Mouse (Mus musculus) stomach, postnatal 0 days (tissue): ENCODE measurements around the gene Spcs2. TPM values are rescaled to one million over a fixed set of nuclear protein-coding genes. Genes with fewer than 3 reads are reported as not detected.
"Not testable (repeated sequence)": the region's sequence is repeated elsewhere in the genome, so short reads cannot be mapped to it uniquely, and the experiment has no call there.

ENCODE experiments used
- ATAC-seq: fragments of 200-750 bp; cut with Nextera tagmentation; 2 replicates; pipeline ENCODE4 v1.8.0; 2017; ENCODE audit not compliant: low FRiP score, low TSS enrichment
- DNase-seq: peaks from one replicate; pipeline ENCODE4 v3.0.0-alpha.2; 2016; ENCODE audit warnings: low spot score
- H3K27ac ChIP-seq: fragments of 300-500 bp; sonication (generic); replicated peaks from 2 replicates; pipeline ENCODE4 v1.5.1; 2014; ENCODE audit warnings: mild to moderate bottlenecking, control low read depth
- H3K27me3 ChIP-seq: fragments of 300-500 bp; sonication (generic); 2 replicates; pipeline ENCODE4 v1.6.1; 2014; ENCODE audit warnings: low read length; ENCODE audit not compliant: control insufficient read depth, insufficient read depth
- H3K36me3 ChIP-seq: fragments of 300-500 bp; sonication (generic); 2 replicates; pipeline ENCODE4 v1.6.1; 2014; ENCODE audit warnings: low read length, mixed read lengths; ENCODE audit not compliant: control insufficient read depth, insufficient read depth
- H3K4me1 ChIP-seq: fragments of 300-500 bp; sonication (generic); replicated peaks from 2 replicates; pipeline ENCODE4 v1.6.1; 2014; ENCODE audit warnings: antibody characterized with exemption; ENCODE audit not compliant: control insufficient read depth, insufficient read depth
- H3K4me2 ChIP-seq: fragments of 300-500 bp; sonication (generic); replicated peaks from 2 replicates; pipeline ENCODE4 v1.6.1; 2014; ENCODE audit warnings: low read depth, mild to moderate bottlenecking, control low read depth, moderate library complexity
- H3K4me3 ChIP-seq: fragments of 300-500 bp; sonication (generic); 2 replicates; pipeline ENCODE4 v1.5.1; 2014; ENCODE audit warnings: low read depth, low read length, control low read depth
- H3K9ac ChIP-seq: fragments of 300-500 bp; sonication (generic); 2 replicates; pipeline ENCODE4 v1.6.1; 2014; ENCODE audit warnings: mild to moderate bottlenecking, low read length, control low read depth, mixed read lengths
- H3K9me3 ChIP-seq: fragments of 300-500 bp; sonication (generic); 2 replicates; pipeline ENCODE4 v1.6.1; 2016; ENCODE audit warnings: low read length; ENCODE audit not compliant: control insufficient read depth
- CTCF ChIP-seq: IDR thresholded peaks from 2 replicates; pipeline ENCODE4 v1.5.1; 2016; ENCODE audit warnings: antibody characterized with exemption, low read depth, mild to moderate bottlenecking, moderate library complexity
- EP300 ChIP-seq: optimal IDR thresholded peaks from 2 replicates; pipeline ENCODE3; 2016; ENCODE audit warnings: antibody characterized with exemption
- WGBS: fragments of 180-500 bp; shearing (Covaris S2); extraction: QIAGEN DNeasy Blood & Tissue Kit; methylation state at CpG from one replicate; pipeline ENCODE4 v1.1.7; 2014; 5-methylcytosine and 5-hydroxymethylcytosine counted together
- polyA plus RNA-seq: library from polyadenylated mRNA; unstranded; fragments of >200 nt; fragmentation: Nextera tagmentation; extraction: Ambion mirVana; gene quantifications from 2 replicates; pipeline ENCODE4 v1.2.1, GENCODE M21; 2015

Spcs2 gene
- polyA plus RNA-seq, 1 experiment from 2014 or later = 308 TPM

DNA sequence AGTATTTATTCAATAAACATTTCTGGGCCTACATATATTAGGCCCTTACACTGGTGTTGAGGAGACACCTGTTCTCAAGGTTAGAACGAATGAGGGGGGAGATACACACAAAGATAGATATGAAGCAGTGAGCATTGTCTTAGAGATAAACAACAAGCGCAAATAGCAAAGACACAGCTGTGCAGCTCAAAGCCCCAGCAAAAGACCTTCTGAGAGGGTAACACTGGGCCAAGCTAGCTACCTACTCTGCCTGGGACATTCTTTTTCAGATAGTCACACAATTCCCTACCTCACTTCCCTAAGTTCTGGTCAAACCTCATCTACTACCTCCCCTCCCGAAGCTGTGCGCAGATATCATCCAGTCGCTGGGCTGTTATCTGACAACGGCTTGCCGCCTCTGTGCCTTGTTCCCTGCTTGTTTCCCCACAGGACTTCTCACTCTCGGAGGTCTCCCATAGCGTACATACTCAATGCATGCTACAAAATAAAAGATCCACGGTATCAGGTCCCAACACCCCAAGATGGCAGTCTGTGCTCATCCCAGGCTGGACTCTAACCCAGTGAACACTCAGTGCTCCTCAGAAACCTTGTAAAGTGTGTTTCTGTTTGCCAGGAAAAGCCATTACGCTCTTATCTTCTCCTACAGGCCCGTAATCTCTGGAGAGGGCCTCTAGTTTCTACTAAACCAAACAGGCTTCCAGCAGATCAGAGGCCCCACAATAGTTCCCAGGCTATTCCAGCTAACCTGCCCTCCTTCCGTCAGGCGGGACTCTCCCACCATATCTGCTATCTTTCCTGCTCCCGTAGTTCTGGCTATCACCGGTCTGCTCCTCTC lies 38.4 kb downstream of the Spcs2 start:
- peak overlapping the region; percentile 59; the same call in 1 of the 2 replicates for H3K27ac ChIP-seq
- H3K9ac ChIP-seq = no peak overlapping the region
- DNase-seq (no peak), ATAC-seq (no peak)
- H3K4me1 ChIP-seq = no peaks in the 10 kb centered on the region; the same call in 1 of the 2 replicates
- H3K36me3 ChIP-seq = no peaks in the 10 kb centered on the region
- no peak overlapping the region for H3K4me3 ChIP-seq
- no peak for TF ChIP-seq EP300
- TF ChIP-seq CTCF = no peak
- H3K27me3 ChIP-seq = no peaks in the 10 kb centered on the region
- WGBS = 66% methylated on average over 16 of the region's 16 CpGs
- no peak overlapping the region for H3K4me2 ChIP-seq
- no peaks in the 10 kb centered on the region for H3K9me3 ChIP-seq

DNA sequence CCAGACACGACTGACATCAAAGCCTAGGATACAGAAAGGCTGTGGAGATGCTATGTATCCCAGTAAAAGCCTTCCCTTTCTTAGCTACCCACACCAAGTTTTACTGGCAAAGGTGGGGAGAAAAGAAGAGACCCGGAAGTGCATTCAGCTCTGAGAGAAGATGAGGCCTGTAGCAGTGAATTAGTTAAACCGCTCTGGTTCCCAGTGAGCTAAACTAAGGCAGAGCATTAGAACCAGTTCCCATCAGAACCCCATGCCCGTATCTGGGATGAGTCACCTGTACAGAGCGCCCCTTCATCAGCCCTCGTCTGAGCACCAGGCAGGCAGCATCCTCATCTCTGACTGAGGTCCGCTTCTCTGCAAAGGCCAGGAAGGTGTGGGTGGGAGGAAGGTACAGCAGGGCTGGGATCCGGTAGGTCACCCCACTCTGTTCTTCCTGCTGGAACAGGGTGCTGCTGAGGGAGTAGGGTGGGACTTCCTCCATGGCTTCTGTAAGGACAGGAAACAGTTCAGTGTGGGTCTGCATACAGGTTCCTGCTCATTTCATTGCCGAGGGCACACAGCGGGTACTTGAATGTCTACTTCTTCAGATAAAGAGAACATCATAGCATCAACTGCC lies 40.1 kb downstream of the Spcs2 start:
- no peak overlapping the region for H3K4me3 ChIP-seq
- TF ChIP-seq EP300 (no peak), CTCF (no peak)
- 0 out of 2 replicates have a peak overlapping the region, but pooled peaks have one; percentile 9 for H3K27ac ChIP-seq
- no peak overlapping the region for H3K9ac ChIP-seq
- no peak overlapping the region for H3K4me2 ChIP-seq
- no peaks in the 10 kb centered on the region for H3K27me3 ChIP-seq
- H3K9me3 ChIP-seq = no peaks in the 10 kb centered on the region
- H3K36me3 ChIP-seq = no peaks in the 10 kb centered on the region
- DNase-seq = no peak
- 79% methylated on average over 10 of the region's 10 CpGs for WGBS
- no peak for ATAC-seq
- H3K4me1 ChIP-seq = no peaks in the 10 kb centered on the region; the same call in 1 of the 2 replicates

DNA sequence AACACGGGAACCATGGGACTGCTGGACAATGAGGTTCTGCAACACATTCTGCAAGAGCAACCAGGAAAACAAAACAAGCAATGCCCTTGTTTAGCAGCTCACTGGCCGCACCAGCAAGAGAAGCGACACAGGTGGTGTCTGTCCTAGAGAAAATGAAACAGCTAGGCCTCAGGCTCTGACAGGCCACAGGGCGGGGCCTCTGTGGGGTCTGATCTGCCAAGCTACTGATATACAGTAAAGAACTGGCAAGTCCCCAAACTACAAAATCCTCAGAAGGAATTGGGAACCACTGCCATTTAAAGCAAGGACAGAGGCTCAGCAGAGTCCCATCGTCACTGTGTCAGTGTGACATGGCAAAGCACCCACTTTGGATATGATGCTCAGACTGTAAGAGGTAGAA lies 40.8 kb downstream of the Spcs2 start:
- Histone ChIP-seq H3K4me2 (no peak overlapping the region), H3K9ac (no peak overlapping the region), H3K4me1 (no peaks in the 10 kb centered on the region; the same call in 1 of the 2 replicates), H3K27ac (0 out of 2 replicates have a peak overlapping the region, but pooled peaks have one; percentile 18), H3K4me3 (no peak overlapping the region), H3K9me3 (no peaks in the 10 kb centered on the region), H3K27me3 (no peaks in the 10 kb centered on the region), H3K36me3 (no peaks in the 10 kb centered on the region)
- ATAC-seq = no peak
- DNase-seq = no peak
- TF ChIP-seq CTCF = no peak
- TF ChIP-seq EP300 = no peak
- 49% methylated on average over 5 of the region's 5 CpGs for WGBS

DNA sequence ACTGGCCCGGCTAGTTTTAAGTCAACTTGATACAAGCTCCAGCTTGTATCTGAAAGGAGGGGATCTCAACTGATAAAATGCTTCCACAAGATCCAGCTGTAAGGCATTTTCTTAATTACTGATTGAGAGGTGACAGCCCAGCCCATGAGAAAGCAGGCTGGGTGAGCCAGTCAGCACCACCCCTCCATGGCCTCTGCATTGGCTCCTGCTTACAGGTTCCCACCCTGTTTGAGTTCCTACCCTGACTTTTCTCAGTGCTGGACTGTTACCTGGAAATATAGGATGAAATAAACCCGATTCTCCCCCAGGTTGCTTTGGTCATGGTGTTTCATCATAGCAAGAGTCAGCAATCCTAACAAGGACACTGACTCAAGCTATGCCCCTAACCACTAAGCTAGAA lies 41.3 kb downstream of the Spcs2 start:
- no peaks in the 10 kb centered on the region for H3K36me3 ChIP-seq
- DNase-seq = no peak
- H3K27ac ChIP-seq = 0 out of 2 replicates have a peak overlapping the region, but pooled peaks have one; percentile 18
- ATAC-seq = no peak
- no peaks in the 10 kb centered on the region for H3K9me3 ChIP-seq
- no peaks in the 10 kb centered on the region; the same call in 1 of the 2 replicates for H3K4me1 ChIP-seq
- no peak overlapping the region for H3K9ac ChIP-seq
- no peak overlapping the region for H3K4me3 ChIP-seq
- no peak overlapping the region for H3K4me2 ChIP-seq
- WGBS = 69% methylated on average over 2 of the region's 2 CpGs
- no peaks in the 10 kb centered on the region for H3K27me3 ChIP-seq
- no peak for TF ChIP-seq CTCF
- no peak for TF ChIP-seq EP300

DNA sequence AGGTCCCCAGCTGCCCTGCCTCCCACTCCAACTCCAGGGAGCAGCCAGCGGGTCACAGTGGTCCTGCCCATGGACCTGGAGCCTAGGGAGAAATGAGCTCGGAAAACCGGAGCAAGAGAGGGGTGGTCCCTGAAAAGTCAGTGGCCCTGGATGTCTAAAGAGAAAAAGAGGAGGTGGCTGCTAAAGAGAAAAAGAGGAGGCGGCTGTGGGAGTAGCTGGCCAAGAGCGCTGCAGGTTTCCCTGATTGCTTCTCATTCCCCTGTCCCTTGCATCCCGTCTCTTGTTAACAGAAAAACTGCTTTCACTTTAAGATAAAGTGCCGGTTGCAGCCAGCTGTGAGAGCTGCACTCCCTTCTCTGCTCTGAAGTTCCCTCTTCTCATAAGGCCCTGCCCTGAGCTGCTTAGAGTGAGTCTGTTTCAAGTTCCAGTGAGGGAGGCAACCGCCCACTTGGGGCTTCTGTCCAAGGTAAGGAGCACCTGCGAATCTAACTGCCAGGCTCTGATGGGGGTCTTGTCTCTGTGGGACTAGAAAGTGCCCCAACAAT lies 45.0 kb downstream of the Spcs2 start:
- H3K9me3 ChIP-seq, H3K9ac ChIP-seq, DNase-seq, ATAC-seq, H3K4me1 ChIP-seq, H3K36me3 ChIP-seq, H3K27ac ChIP-seq, H3K4me3 ChIP-seq, H3K4me2 ChIP-seq, H3K27me3 ChIP-seq: not testable (repeated sequence)
- WGBS = 43% methylated on average over 9 of the region's 9 CpGs
